Mouse (Mus musculus) erythroblast, adult 5-6 weeks (primary cell): ENCODE results near the gene Hoxa7. TPM values are rescaled to one million over a fixed set of nuclear protein-coding genes. Genes with fewer than 3 reads are reported as not detected.

Source experiments
- ATAC-seq: replicated peaks from 2 replicates; pipeline ENCODE4 v1.8.0; 2016; ENCODE audit warnings: moderate number of reproducible peaks, mild to moderate bottlenecking, moderate TSS enrichment, inconsistent platforms; ENCODE audit not compliant: poor library complexity, low FRiP score, severe bottlenecking
- total RNA-seq, 2 experiments: library from RNA; stranded (forward) in 1 of 2; stranded (reverse) in 1 of 2; fragments of 150-400 nt in 1 of 2; fragments of 200-764, 138-1000 nt in 1 of 2; gene quantifications; 2 replicates each; pipeline versions ENCODE4 v1.2.3 to v1.2.4; 2015 to 2017; ENCODE audit warnings: low replicate concordance in 2 of 2

The Hoxa7 gene
- total RNA-seq, 2 experiments from 2014 or later, result 0.77 to 2.1 TPM

- ATAC-seq, result no peak
Measured at GRCm38 (mm10) chr6:52228475-52229465, 7.1 kb upstream of the Hoxa7 start.

GRCm38 (mm10) chr6:52227470-52228222 is 6.0 kb upstream of the Hoxa7 start:
- ATAC-seq, result no peak

GRCm38 (mm10) chr6:52226569-52227257 is 5.1 kb upstream of the Hoxa7 start:
- ATAC-seq, result no peak

GRCm38 (mm10) chr6:52225612-52226568 is 4.2 kb upstream of the Hoxa7 start:
- ATAC-seq, result no peak

GRCm38 (mm10) chr6:52224895-52225611 is 3.4 kb upstream of the Hoxa7 start:
- no peak for ATAC-seq

- no peak for ATAC-seq
Measured at GRCm38 (mm10) chr6:52223939-52224760, 2.5 kb upstream of the Hoxa7 start.

GRCm38 (mm10) chr6:52222729-52223128 is 1.1 kb upstream of the Hoxa7 start:
- ATAC-seq, result no peak

GRCm38 (mm10) chr6:52221993-52222685 is 485 bp upstream of the Hoxa7 start:
- ATAC-seq, result no peak

- no peak for ATAC-seq
Measured at GRCm38 (mm10) chr6:52220865-52221310, 766 bp downstream of the Hoxa7 start.

- ATAC-seq, result no peak
Measured at GRCm38 (mm10) chr6:52220003-52220864, 1.4 kb downstream of the Hoxa7 start.

GRCm38 (mm10) chr6:52219234-52219942 is 2.3 kb downstream of the Hoxa7 start:
- ATAC-seq, result no peak

- no peak for ATAC-seq
Measured at GRCm38 (mm10) chr6:52218643-52219215, 2.9 kb downstream of the Hoxa7 start.

- no peak for ATAC-seq
Measured at GRCm38 (mm10) chr6:52217895-52218642, 3.6 kb downstream of the Hoxa7 start.

- ATAC-seq, result no peak
Measured at GRCm38 (mm10) chr6:52217459-52217768, 4.2 kb downstream of the Hoxa7 start.
